Mouse (Mus musculus) erythroblast, embryonic 14.5 days (primary cell): ENCODE data around the gene Mrpl54.

Experiments used
- GATA1 ChIP-seq: IDR thresholded peaks from 2 replicates; pipeline ENCODE4 v1.6.1; 2012; ENCODE audit warnings: low read length, inconsistent platforms, mixed read lengths
- TAL1 ChIP-seq: IDR thresholded peaks from 3 replicates; pipeline ENCODE4 v1.6.1; 2012; ENCODE audit warnings: low read length, inconsistent platforms, mixed read lengths

DNA sequence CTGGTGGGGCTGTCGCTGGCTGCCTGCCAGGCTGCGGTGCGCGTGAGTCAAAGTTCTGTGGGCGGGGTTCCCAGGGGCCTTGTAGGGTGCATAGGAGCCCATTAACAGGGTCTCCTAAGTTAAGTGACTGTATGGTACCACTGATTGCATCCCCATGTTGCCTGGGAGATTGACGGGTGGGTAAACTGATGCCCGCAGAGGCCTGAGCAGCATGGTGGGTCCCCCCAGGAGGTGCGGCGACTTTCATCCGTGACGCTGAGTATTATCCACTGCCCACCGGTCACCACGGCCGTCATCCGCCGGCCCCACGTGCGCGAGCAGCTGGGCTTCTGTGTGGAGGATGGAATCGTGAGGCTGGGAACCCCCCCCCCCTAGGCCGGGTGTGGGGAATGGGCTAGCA lies 5.6 kb upstream of the Mrpl54 start:
- no peak for TF ChIP-seq GATA1
- TF ChIP-seq TAL1, result no peak
